Mouse (Mus musculus): ENCODE measurements around the gene Wdr74.

DNA sequence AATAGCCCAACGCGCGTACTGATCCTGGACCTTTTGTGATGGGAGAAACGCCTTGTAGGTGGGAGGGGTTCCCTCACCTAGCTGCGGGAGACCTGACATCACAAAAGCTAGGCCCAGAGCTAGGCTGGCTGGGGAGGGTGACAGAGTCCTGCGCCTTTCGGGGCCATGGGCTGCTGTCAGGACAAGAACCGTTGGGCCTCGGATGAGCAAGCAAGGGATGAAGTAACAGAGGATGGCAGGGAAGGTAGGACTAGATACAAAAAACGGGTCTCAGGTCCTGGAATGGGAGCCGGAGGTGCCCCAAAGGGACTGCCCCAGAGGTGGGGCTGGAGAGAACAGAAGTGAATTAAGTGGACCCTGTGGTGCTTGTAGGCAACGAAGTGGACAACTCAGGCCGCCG, 5.0 kb downstream of the Wdr74 start, which contains the start of gene 1700092M07Rik:
- no peak for TF ChIP-seq CTCF (IDR thresholded peaks at IDR 0.05; ENCODE audit: low read depth, low read length)
- TF ChIP-seq POLR2A (IDR thresholded peaks at IDR 0.05; ENCODE audit: insufficient read depth, low read length): no peak
- TF ChIP-seq EP300 (IDR thresholded peaks at IDR 0.05; ENCODE audit: insufficient read depth, low read depth, low read length): no peak
